Mouse (Mus musculus) liver, adult 10 weeks (tissue): ENCODE results near the gene Nmi. TPM values are rescaled to one million over a fixed set of nuclear protein-coding genes. Genes with fewer than 3 reads are reported as not detected.

Source experiments
- polyA plus RNA-seq: library from polyadenylated mRNA; stranded (reverse); fragments of 350-450 nt; fragmentation: Illumina TruSeq; extraction: RNeasy Lipid Tissue Mini Kit (QIAGEN cat#74804); gene quantifications from one replicate; pipeline ENCODE4 v1.2.3, GENCODE M21; 2014; ENCODE audit warnings: low read depth, low replicate concordance

Gene Nmi
- polyA plus RNA-seq, result 47.5 TPM

DNA sequence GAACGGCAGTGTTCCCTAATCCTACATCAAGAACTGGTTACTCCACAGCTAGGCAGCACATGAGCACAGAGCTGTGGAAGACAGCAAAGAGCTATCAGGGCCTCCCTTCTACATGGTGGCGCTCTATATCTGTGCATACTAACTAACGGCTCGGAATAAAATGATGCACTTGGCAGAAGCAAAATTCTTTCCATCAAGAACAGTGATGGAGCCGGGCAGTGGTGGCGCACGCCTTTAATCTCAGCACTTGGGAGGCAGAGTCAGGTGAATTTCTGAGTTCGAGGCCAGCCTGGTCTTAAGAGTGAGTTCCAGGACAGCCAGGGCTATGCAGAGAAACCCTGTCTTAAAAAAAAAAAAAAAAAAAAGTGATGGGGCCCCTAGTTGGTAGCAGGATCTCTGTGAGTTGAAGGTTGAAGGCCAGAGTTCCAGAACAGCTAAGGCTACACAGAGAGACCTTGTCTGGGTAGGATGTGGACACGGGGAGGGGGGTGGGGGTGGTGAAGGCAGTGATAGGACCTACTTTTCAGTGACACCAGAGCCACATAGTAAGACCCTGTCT lies at the start of gene Nmi:
TSS of gene Nmi (minus strand) at position 85 of the 559 bp plus-strand sequence.

DNA sequence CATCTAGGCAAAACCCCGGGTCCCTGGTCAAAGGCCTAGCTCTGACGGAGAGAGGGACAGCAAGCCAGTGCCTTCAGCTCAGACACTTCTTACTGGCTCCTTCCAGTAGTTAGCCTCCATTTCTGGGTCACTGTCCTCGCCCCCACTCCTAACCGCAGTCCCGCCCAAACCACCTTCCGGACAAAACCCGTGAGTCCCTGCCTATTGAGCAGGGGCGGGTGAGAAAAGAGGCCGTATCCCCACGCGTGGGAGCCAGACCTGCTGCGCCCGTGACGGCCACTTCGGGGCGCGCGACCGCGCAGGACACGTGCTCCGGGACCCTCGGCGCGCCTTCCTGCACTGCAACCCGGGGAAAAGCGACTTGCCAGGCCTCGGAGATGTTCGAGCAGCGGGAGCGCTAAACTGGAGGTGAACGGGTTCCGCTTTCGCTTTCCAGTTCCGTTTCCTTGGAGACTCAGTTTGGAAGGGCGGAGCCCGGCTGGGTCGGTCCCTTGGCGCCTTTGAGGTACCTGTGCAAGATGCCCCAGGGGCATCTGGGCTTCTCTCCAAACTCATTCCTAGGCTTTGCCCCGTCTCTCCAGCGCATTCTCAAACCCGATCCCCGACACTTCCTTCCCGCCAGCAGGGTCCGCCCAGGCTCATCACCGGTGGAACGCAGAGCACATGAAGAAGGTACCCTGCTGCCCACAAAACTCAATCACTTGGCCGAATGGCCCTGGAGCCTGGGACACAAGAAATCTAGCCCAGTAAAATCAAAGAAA lies 38.5 kb downstream of the Nmi start, which contains the start of gene Rbm43:
TSS of gene Rbm43 (minus strand) at position 590 of the 761 bp plus-strand sequence.

Other genes starting within 250 kb of the Nmi start
- gene Rbm43, start 38.3 kb downstream of the Nmi start, polyA plus RNA-seq, result 6.0 TPM
- not detected for gene Tnfaip6, start 64.5 kb upstream of the Nmi start, polyA plus RNA-seq
- gene Rif1, start 99.3 kb upstream of the Nmi start, polyA plus RNA-seq, result 14.5 TPM